Mouse (Mus musculus): ENCODE measurements at regions not wholly inside any gene's neighbourhood (a gene's known extent, or its start where the extent isn't known, plus 50 kb on each side); places are given as distances from the start of the nearest gene placed in this dataset.

GRCm38 (mm10) chr12:16041129-16041528 lies 224.4 kb upstream of the Trib2 start:
- Histone ChIP-seq H3K27ac (ENCODE audit: control insufficient read depth, low read depth, low read length) (no peak overlapping the region), H3K36me3 (ENCODE audit: control insufficient read depth in 1 of 2, insufficient read depth in 2 of 2, low read length in 2 of 2) (peaks cover 0 to 29% of the 10 kb centered on the region in 2 experiments; a peak in 2 of 4 replicates), H3K9ac (ENCODE audit: control insufficient read depth, low read depth, low read length, poor library complexity, severe bottlenecking) (no peak overlapping the region)

GRCm38 (mm10) chr12:16035551-16035950 lies 218.8 kb upstream of the Trib2 start:
- TF ChIP-seq MAZ (IDR thresholded peaks at IDR 0.05; ENCODE audit: low read depth, low read length) = no peak
- TF ChIP-seq TCF12 (IDR thresholded peaks at IDR 0.05; ENCODE audit: low read depth, low read length) = no peak
- no peak for TF ChIP-seq ETS1 (IDR thresholded peaks at IDR 0.05; ENCODE audit: low read depth, low read length)
- TF ChIP-seq USF1 (IDR thresholded peaks at IDR 0.05; ENCODE audit: low read depth, low read length) = no peak
- no peak for TF ChIP-seq POLR2A (IDR thresholded peaks at IDR 0.05; ENCODE audit: control insufficient read depth in 1 of 2, insufficient read depth in 1 of 2, low read depth in 1 of 2, low read length in 2 of 2, poor library complexity in 1 of 2)
- no peak for TF ChIP-seq MAFK (IDR thresholded peaks at IDR 0.05; ENCODE audit: borderline replicate concordance, low read depth, low read length)
- TF ChIP-seq MXI1 (IDR thresholded peaks at IDR 0.05; ENCODE audit: low read depth, low read length) = no peak

More at GRCm38 (mm10) chr12:16041129-16041528, 224.4 kb upstream of the Trib2 start:
- DNase-seq (ENCODE audit: low read depth, low spot score) = no peak
- Histone ChIP-seq H3K4me3 (ENCODE audit: control insufficient read depth in 1 of 2, insufficient read depth in 1 of 2, low read depth in 2 of 2, low read length in 2 of 2) (no peak overlapping the region), H3K79me2 (ENCODE audit: control insufficient read depth, insufficient read depth, low read length, poor library complexity) (no peaks in the 10 kb centered on the region), H3K4me1 (ENCODE audit: control insufficient read depth in 1 of 2, insufficient read depth in 2 of 2, low read length in 2 of 2) (peaks cover 15 to 37% of the 10 kb centered on the region in 2 experiments), H3K9me3 (replicated peaks; ENCODE audit: insufficient read depth, low read length) (no peaks in the 10 kb centered on the region), H3K27me3 (ENCODE audit: control insufficient read depth in 1 of 2, insufficient read depth in 2 of 2, low read length in 2 of 2) (no peaks in the 10 kb centered on the region)
- TF ChIP-seq ZC3H11A (IDR thresholded peaks at IDR 0.05; ENCODE audit: low read depth, low read length) (no peak), EP300 (IDR thresholded peaks at IDR 0.05; ENCODE audit: low read depth in 1 of 2, low read length in 2 of 2) (0 out of 4 replicates have a peak, but pooled peaks of 1 of the 2 experiments have one; percentile 24), USF1 (IDR thresholded peaks at IDR 0.05; ENCODE audit: low read depth, low read length) (0 out of 2 replicates have a peak, but pooled peaks have one; percentile 5), MAX (IDR thresholded peaks at IDR 0.05; ENCODE audit: low read length) (0 out of 2 replicates have a peak, but pooled peaks have one; percentile 22)

GRCm38 (mm10) chr12:16034691-16035515 lies 218.2 kb upstream of the Trib2 start:
- no peaks in the 10 kb centered on the region for H3K79me2 ChIP-seq (ENCODE audit: control insufficient read depth, insufficient read depth, low read length, poor library complexity)
- TF ChIP-seq JUND (IDR thresholded peaks at IDR 0.05; ENCODE audit: low read depth, low read length) (no peak), MYC (IDR thresholded peaks at IDR 0.05; ENCODE audit: low read depth, low read length) (no peak), MEF2A (IDR thresholded peaks at IDR 0.05; ENCODE audit: extremely low read depth, insufficient replicate concordance, low read depth, low read length, poor library complexity, severe bottlenecking) (no peak), GABPA (IDR thresholded peaks at IDR 0.05; ENCODE audit: low read depth, low read length) (no peak), CHD1 (IDR thresholded peaks at IDR 0.05; ENCODE audit: low read depth, low read length) (no peak)
- H3K4me1 ChIP-seq (ENCODE audit: control insufficient read depth in 1 of 2, insufficient read depth in 2 of 2, low read length in 2 of 2) = no peaks in the 10 kb centered on the region
- no peak overlapping the region for H3K9ac ChIP-seq (ENCODE audit: control insufficient read depth, low read depth, low read length, poor library complexity, severe bottlenecking)
- no peaks in the 10 kb centered on the region for H3K9me3 ChIP-seq (replicated peaks; ENCODE audit: insufficient read depth, low read length)
- no peak overlapping the region for H3K27ac ChIP-seq (ENCODE audit: control insufficient read depth, low read depth, low read length)
- H3K27me3 ChIP-seq (ENCODE audit: control insufficient read depth in 1 of 2, insufficient read depth in 2 of 2, low read length in 2 of 2) = no peaks in the 10 kb centered on the region
- no peak for DNase-seq (ENCODE audit: low read depth, low spot score)
- no peaks in the 10 kb centered on the region for H3K36me3 ChIP-seq (ENCODE audit: control insufficient read depth in 1 of 2, insufficient read depth in 2 of 2, low read length in 2 of 2)
- no peak overlapping the region for H3K4me3 ChIP-seq (ENCODE audit: control insufficient read depth in 1 of 2, insufficient read depth in 1 of 2, low read depth in 2 of 2, low read length in 2 of 2)

More at GRCm38 (mm10) chr12:16035551-16035950, 218.8 kb upstream of the Trib2 start:
- no peaks in the 10 kb centered on the region for H3K79me2 ChIP-seq (ENCODE audit: control insufficient read depth, insufficient read depth, low read length, poor library complexity)
- H3K9ac ChIP-seq (ENCODE audit: control insufficient read depth, low read depth, low read length, poor library complexity, severe bottlenecking) = no peak overlapping the region
- H3K36me3 ChIP-seq (ENCODE audit: control insufficient read depth in 1 of 2, insufficient read depth in 2 of 2, low read length in 2 of 2) = no peaks in the 10 kb centered on the region
- H3K27me3 ChIP-seq (ENCODE audit: control insufficient read depth in 1 of 2, insufficient read depth in 2 of 2, low read length in 2 of 2) = no peaks in the 10 kb centered on the region
- H3K9me3 ChIP-seq (replicated peaks; ENCODE audit: insufficient read depth, low read length) = no peaks in the 10 kb centered on the region
- no peak overlapping the region for H3K4me3 ChIP-seq (ENCODE audit: control insufficient read depth in 1 of 2, insufficient read depth in 1 of 2, low read depth in 2 of 2, low read length in 2 of 2)
- no peaks in the 10 kb centered on the region for H3K4me1 ChIP-seq (ENCODE audit: control insufficient read depth in 1 of 2, insufficient read depth in 2 of 2, low read length in 2 of 2)
- no peak overlapping the region for H3K27ac ChIP-seq (ENCODE audit: control insufficient read depth, low read depth, low read length)
- DNase-seq (ENCODE audit: low read depth, low spot score) = no peak

All from MEL (cell line).